Mouse (Mus musculus) ovary, postnatal 10 days (tissue): ENCODE measurements around the gene Sypl.

Experiments
- DNase-seq: peaks from one replicate; pipeline ENCODE4 v3.0.0; 2022; ENCODE audit warnings: low spot score

Gene Sypl

DNA sequence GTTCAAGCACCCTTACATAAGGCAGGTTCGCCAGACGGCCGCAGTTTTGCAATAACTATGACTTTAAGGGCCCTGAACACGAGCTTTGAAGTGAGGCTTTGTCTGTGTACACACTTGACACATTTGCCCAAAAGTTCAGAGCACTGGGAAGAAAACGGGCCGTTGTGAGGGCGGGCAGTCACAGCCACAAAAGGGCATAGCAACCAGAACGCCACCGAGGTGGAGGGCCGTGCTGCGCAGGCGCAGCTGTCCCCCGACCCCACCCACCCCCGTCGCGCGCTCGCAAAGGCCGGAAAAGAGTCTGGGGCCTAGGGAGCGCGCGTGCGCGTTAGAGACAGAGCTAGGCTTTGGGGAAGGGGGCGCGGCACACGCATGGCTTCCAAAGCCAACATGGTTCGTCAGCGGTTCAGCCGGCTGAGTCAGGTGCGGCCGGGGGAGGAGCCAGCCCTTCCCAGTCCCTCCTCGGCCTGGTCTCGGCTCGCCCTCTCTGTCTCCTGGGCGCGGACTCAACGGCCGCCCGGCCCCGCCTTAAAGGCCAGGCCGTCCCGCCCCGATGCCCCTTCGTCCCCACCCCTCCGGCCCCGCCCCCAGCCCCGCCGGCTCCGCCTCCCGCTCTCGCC is at the start of gene Sypl:
Gene Sypl (plus strand): TSS at position 296 of the 620 bp plus-strand sequence.
- DNase-seq = peak; percentile 87

DNA sequence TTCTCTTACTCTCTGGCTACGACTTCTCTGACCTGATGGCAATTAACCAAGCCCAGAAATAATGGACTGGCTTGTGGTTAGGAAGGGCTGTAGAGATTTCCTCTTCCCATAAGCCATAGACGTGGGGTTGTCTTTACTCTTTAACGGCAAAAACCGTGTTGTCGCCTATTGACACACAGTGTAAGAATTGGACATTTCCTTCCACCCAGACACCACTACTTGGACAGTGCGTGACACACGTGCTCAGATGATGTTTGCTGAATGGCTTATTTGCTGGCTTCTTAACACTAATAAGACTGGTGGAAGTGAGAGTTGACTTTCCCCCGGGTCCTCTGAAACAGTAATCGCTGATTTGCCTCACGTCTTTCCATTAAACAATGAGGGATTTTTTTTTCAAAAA is 44.0 kb upstream of the Sypl start:
- DNase-seq = no peak

GRCm38 (mm10) chr12:32910092-32910491 is 43.6 kb upstream of the Sypl start:
- DNase-seq = no peak

DNA sequence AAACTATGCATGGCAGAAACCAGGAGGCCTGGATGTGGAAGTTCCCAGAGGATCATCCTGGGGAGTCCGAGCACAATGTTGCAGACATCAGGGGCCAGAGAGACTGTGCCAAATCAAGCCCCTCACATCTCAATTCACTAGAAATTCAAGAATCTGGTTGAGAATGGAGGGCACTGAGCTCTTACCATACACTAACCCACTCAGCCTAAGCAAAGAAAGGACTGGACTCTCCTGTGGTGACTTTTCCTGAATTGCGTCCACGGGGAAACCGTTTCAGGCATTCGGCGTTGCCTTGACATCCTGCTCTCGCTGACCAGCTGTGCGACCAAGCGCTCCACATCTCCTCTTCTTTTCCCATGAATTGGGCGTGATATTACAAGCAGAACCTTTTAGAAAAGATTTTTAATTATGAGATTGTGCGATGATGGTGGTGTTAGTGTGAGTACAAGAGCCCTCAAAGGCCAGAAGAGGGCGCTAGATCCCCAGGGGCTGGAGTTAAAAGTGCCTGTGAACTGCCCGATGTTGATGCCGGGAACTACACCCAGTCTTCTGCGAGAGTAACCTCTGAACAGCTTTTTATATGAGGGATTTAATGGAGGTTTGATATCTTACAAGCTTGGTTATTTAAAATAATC is 43.0 kb upstream of the Sypl start:
- no peak for DNase-seq

DNA sequence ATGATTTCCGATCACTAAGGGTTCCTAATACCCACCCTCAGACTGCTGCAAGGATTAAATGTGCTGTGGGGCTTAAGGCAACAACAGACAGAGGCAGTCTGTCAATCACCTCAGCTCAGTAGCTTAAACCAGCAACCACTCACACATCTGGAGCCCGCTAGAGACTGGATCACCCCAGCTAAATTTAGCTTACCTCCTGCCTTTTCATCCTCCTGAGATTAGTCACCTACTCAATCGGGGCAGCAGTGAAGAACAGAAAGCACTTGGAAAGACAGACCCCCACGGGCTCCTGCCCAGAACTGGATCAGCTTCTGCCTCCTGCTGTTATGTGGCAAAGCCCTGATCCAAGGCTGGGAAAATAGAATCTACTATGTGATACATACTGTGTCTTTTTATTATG is 42.1 kb upstream of the Sypl start:
- no peak for DNase-seq

GRCm38 (mm10) chr12:32912772-32913171 is 40.9 kb upstream of the Sypl start:
- DNase-seq = no peak

GRCm38 (mm10) chr12:32918683-32919082 is 35.0 kb upstream of the Sypl start:
- DNase-seq = no peak

GRCm38 (mm10) chr12:32919091-32919490 is 34.6 kb upstream of the Sypl start:
- no peak for DNase-seq

DNA sequence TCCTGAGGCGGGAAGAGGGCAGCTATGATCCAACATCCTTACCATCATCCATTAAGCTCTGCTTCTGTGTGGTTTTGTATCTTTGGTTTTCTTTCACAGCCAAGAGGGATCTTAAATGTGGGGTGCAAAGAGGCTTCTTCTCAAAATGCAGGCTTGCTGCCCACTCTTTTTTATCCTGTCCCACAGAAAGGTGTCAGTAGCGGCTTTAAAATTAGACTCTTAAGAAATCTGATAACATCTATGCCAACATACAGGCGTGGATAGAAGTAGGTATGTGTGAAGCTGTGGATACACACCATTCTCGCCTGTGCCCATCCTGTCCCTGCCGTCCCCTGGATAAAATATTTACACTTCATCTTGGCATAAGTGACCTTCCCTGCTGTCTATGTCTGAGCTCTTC is 34.2 kb upstream of the Sypl start:
- no peak for DNase-seq

DNA sequence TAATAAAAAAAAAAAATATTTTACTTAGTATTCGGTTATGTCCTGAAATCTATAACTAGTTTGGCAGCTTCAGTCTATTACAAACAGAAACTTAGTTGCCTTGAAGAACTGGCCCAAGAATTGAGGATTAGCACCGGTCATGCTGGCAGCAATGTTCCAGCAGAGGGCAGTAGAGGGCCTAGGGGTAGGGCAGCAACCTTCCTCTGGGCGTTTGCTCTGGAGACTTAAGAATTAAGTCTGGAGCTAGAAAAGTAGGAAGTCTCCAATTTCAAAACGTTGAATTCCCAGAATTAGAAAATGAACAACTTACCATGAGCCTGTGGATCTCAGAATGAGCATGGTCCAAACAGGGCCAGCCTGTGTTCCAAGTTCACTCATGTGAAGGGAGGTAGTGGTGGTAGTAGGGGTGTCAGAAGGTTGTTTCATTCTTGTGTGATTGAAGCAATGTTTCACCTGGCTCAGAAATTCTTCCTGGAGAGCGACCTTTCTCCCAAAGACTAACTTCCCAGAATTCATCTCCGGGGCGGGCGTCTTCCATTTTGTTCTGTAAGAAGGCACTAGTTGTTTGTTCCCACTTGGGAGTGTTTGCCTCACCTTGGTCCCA is 33.4 kb upstream of the Sypl start:
- no peak for DNase-seq

DNA sequence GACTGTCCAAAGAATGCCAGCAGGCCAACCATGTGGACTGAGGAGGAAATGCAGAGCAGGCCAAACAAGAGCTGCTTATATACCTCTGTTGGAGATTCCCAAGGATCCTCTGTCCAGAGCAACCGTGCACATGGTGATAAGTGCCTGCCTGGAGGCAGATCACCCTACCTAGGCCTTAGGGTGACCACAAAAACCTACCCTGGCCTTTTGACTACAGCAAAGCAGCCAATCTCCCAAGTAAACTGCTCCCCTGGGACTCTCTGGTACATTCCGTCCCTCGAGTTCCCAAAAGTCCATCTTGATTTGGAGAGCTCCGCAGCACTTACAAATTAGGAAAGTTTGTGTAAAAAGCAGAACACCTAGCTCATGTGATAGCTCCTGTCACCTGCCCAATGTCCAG is 32.6 kb upstream of the Sypl start:
- no peak for DNase-seq

DNA sequence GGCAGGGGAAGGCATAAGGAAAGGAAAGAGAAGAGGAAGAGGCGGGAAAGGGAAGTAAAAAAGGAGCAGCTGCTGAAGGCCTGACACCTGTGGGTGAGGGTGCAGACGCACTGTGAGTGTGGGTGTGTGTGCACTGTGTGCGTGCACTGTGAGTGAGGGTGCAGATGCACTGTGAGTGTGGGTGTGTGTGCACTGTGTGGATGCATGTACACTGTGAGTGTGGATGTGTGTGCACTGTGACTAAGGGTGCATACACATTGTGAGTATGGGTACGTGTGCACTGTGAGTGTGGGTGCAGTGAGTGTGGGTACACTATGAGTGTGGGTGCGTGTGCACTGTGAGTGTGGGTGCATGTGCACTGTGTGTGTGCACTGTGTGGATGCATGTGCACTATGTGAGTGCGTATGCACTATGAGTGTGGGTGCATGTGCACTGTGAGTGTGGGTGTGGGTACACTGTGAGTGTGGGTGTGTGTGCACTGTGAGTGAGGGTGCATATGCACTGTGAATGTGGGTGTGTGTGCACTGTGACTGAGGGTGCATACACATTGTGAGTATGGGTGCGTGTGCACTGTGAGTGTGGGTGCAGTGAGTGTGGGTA is 32.1 kb upstream of the Sypl start:
- no peak for DNase-seq

GRCm38 (mm10) chr12:32924245-32924644 is 29.4 kb upstream of the Sypl start:
- DNase-seq = no peak

GRCm38 (mm10) chr12:32926331-32927172 is 27.1 kb upstream of the Sypl start:
- no peak for DNase-seq

GRCm38 (mm10) chr12:32927231-32927835 is 26.4 kb upstream of the Sypl start:
- no peak for DNase-seq

GRCm38 (mm10) chr12:32928180-32928579 is 25.5 kb upstream of the Sypl start:
- DNase-seq = no peak

DNA sequence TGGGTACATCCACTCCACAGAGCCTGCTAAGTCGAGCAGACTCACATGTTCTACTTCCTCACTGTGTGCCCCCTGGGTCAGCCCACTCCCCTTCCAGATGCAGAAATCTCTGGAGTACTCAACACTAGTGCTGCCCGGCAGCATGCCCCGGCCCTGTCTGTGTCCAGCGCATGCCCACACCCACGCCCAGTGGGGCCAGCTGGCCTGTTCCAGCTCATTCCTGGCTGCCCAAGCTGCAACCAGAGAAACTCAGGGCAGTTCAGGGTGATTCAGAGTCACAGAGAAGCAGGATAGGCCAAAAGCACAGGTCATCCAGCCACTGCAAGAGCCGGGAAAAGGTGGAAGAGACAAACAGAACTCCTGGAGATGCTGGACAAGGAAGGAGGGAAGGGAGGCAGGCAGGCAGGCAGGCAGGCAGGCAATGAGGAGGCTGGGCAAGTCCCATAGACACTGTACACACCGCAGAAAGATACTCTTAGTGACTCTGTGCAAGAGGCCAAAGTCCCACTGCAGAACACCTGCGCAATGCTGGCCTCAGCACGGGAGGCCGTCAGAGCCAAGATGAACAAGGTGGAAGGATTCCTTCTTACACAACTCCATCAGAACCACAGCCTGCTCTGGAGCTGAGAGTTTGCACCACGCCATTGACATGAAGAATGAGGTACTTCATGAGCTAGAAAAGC is 23.7 kb upstream of the Sypl start:
- no peak for DNase-seq

- no peak for DNase-seq
These were observed 23.1 kb upstream of the Sypl start for GRCm38 (mm10) chr12:32930566-32930965.

DNA sequence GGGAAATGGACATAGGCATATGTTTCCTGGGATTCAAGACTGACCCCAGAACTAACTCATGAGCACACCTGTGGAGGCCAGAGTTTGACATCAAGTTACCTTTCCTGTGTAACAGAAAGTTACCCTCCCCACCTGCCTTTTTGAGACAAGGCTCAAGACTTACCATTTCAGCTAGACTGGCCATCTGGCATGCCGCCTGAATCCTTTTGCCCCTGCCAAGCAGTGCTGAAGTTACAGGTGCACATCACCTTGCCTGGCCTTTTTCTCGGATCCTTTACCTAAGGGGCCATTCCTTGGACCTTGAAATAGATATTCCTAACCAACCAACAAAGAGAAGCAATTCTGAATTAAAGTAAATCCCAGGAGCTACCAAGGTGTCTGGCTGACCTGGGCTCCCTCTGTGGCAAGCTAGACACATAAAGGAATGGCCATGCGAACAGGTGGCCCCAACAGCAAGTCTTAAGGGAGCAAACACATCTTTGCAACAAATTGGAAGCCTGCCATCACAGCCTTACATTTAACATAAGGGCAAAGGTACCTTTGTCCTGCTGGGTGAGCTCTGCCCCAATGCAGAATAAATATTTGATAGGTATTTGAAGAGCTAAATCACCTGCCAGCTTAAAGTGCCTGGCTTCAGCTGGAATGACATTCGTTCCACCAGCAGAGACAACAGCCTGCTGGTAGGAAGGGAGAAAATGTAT is 17.3 kb upstream of the Sypl start:
- no peak for DNase-seq

GRCm38 (mm10) chr12:32941141-32941540 is 12.6 kb upstream of the Sypl start:
- DNase-seq = no peak

DNA sequence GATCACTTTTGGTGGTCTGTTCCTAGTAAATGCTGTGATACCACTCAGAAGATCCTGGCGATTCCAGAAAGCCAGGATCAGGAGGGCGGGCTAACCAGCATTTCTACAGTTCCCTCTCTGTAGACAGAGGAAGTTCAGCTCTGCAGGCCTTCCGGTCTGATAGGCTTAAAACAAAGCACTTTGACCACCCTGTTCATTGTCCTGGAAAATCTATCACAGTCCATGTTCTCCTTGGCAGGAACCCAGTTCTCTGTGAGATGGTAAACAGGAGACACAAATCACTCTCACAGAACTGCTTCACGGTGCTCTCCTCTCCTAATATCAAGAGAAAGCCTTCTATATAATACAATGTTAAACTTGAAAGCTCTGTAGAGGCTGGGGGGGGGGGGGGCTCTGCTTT is 10.3 kb upstream of the Sypl start:
- DNase-seq = no peak
